Mouse (Mus musculus) gastrocnemius, postnatal 25 days (tissue): ENCODE measurements around the gene Gm3285. TPM values are rescaled to one million over a fixed set of nuclear protein-coding genes. Genes with fewer than 3 reads are reported as not detected.

Experiments used
- DNase-seq: peaks from one replicate; pipeline ENCODE4 v3.0.0; 2022
- long read RNA-seq, 2 experiments: library from polyadenylated mRNA; stranded (forward); transcript quantifications; one replicate each; pipeline ENCODE4 v2.0.0; 2021
- total RNA-seq, 2 experiments: library from RNA; stranded (reverse); gene quantifications; 1 replicate in 1 of 2; 2 replicates in 1 of 2; pipeline ENCODE4 v1.2.3; 2021

The Gm3285 gene
- not detected for total RNA-seq
- long read RNA-seq, experiment 1, result 0 reads
- long read RNA-seq, experiment 2, result 0 reads

GRCm38 (mm10) chr10:77861675-77862074 lies at the start of gene Gm3285:
Gene Gm3285 (plus strand): TSS chr10:77861975.
- DNase-seq, result no peak

GRCm38 (mm10) chr10:77814382-77814781 lies 47.4 kb upstream of the Gm3285 start, which contains the start of gene Gm2696:
Gene Gm2696 (plus strand): TSS chr10:77814682.
- no peak for DNase-seq

GRCm38 (mm10) chr10:77815514-77815913 lies 46.3 kb upstream of the Gm3285 start:
- no peak for DNase-seq

- no peak for DNase-seq
Observed at GRCm38 (mm10) chr10:77818523-77818922, 43.3 kb upstream of the Gm3285 start.

- DNase-seq, result no peak
Observed at GRCm38 (mm10) chr10:77819203-77819602, 42.6 kb upstream of the Gm3285 start.

- no peak for DNase-seq
Observed at GRCm38 (mm10) chr10:77826951-77827350, 34.8 kb upstream of the Gm3285 start, which contains the start of gene Krtap10-4. Gene Krtap10-4 (minus strand): TSS chr10:77827095.

- DNase-seq, result no peak
Observed at GRCm38 (mm10) chr10:77835647-77836046, 26.1 kb upstream of the Gm3285 start, which contains the start of gene Krtap10-10. Gene Krtap10-10 (plus strand): TSS chr10:77835947.

GRCm38 (mm10) chr10:77839006-77839405 lies 22.8 kb upstream of the Gm3285 start:
- DNase-seq, result no peak

- no peak for DNase-seq
Observed at GRCm38 (mm10) chr10:77846503-77846902, 15.3 kb upstream of the Gm3285 start, which contains the start of gene Gm36176. Gene Gm36176 (plus strand): TSS chr10:77846803.

GRCm38 (mm10) chr10:77846961-77847360 lies 14.8 kb upstream of the Gm3285 start:
- DNase-seq, result no peak

- no peak for DNase-seq
Observed at GRCm38 (mm10) chr10:77847538-77847937, 14.2 kb upstream of the Gm3285 start.

- no peak for DNase-seq
Observed at GRCm38 (mm10) chr10:77852559-77852958, 9.2 kb upstream of the Gm3285 start, which contains the start of gene Gm10318. Gene Gm10318 (plus strand): TSS chr10:77852859.

GRCm38 (mm10) chr10:77864067-77864761 lies 2.4 kb downstream of the Gm3285 start:
- DNase-seq, result no peak

- DNase-seq, result no peak
Observed at GRCm38 (mm10) chr10:77864762-77865143, 3.0 kb downstream of the Gm3285 start.

- DNase-seq, result no peak
Observed at GRCm38 (mm10) chr10:77867546-77867945, 5.8 kb downstream of the Gm3285 start.

GRCm38 (mm10) chr10:77869651-77870050 lies 7.9 kb downstream of the Gm3285 start:
- no peak for DNase-seq

- no peak for DNase-seq
Observed at GRCm38 (mm10) chr10:77878985-77879384, 17.2 kb downstream of the Gm3285 start.

- no peak for DNase-seq
Observed at GRCm38 (mm10) chr10:77880305-77880704, 18.5 kb downstream of the Gm3285 start.

- no peak for DNase-seq
Observed at GRCm38 (mm10) chr10:77882553-77882952, 20.8 kb downstream of the Gm3285 start.

- no peak for DNase-seq
Observed at GRCm38 (mm10) chr10:77886007-77886747, 24.4 kb downstream of the Gm3285 start.

GRCm38 (mm10) chr10:77890987-77891565 lies 29.3 kb downstream of the Gm3285 start:
- no peak for DNase-seq

- DNase-seq, result no peak
Observed at GRCm38 (mm10) chr10:77895562-77895961, 33.8 kb downstream of the Gm3285 start.

GRCm38 (mm10) chr10:77900126-77900525 lies 38.4 kb downstream of the Gm3285 start:
- no peak for DNase-seq
